Mouse (Mus musculus): ENCODE results near the gene Dstn. TPM values are rescaled to one million over a fixed set of nuclear protein-coding genes. Genes with fewer than 3 reads are reported as not detected.

The Dstn gene
- polyA plus RNA-seq, 1 experiment from 2014 or later: 479 TPM

DNA sequence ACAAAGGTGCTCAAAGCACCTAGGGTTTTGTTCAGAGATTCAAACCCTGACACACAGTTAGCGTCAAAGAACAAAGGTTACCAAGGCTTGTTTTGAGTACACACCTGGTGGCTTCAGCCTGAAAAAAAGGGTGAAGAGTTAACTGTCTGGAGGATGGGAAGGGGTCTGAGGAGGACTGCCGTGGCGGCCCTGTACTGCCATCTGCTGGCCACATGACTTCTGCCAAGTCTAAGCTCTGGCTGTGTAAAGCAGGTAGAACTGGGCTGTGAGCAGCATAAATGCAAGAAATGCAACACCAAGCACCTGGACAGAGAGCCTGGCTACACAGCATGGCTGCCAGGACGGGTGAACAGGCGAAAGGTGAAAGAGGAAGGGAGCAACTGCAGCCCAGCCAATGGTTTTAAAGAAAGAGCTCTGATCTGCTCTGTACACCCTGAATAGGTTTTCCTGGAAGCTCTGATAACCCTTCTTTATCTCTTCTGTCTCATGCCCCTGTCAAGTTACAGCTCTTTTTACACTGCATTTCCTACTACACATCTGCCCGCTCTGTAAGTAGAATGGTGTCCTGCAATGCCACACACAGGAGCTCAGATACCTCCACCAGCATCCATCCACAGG, 65.8 kb downstream of the Dstn start:
- no peaks in the 10 kb centered on the region for H3K9me3 ChIP-seq (ENCODE audit: control insufficient read depth, low read length)
- H3K36me3 ChIP-seq (ENCODE audit: control insufficient read depth, insufficient read depth, low read length): 0 out of 2 replicates have a peak, but pooled peaks cover 5% of the 10 kb centered on the region
- H3K4me1 ChIP-seq (ENCODE audit: control insufficient read depth, insufficient read depth, low read length): no peaks in the 10 kb centered on the region
- DNase-seq: peak; percentile 92
- H3K4me3 ChIP-seq (replicated peaks; ENCODE audit: low read depth, low read length): no peak overlapping the region
- H3K27me3 ChIP-seq (ENCODE audit: control insufficient read depth, insufficient read depth, low read length): no peaks in the 10 kb centered on the region
- 31% methylated on average over 6 of the region's 6 CpGs for WGBS
- H3K4me2 ChIP-seq (ENCODE audit: low read length): no peak overlapping the region
- ATAC-seq (ENCODE audit: low FRiP score, low TSS enrichment): peak; percentile 68; the same call in 1 of the 2 replicates
- no peak overlapping the region for H3K9ac ChIP-seq (replicated peaks; ENCODE audit: low read length)
- no peak overlapping the region for H3K27ac ChIP-seq (replicated peaks; ENCODE audit: low read depth, low read length)

DNA sequence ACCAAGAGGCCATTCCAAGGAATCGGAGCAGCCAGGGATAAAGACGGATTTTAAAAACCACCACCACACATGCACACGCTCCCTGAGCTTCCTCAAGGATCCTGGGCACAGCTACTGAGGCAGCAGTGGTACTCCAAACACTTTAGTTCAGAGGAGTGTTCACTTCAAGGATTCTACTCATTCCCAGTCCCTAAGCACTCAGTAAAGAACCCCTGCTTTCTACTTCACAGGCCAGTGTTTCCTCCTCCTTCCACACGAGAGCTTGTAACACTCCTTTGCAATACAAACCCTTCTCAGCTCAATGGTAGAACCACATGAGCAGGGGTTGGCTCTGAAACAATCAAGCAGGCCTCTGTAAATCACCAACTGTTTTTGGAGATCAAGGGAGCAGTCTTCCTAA, 67.0 kb downstream of the Dstn start:
- Histone ChIP-seq H3K9me3 (ENCODE audit: control insufficient read depth, low read length) (no peaks in the 10 kb centered on the region), H3K36me3 (ENCODE audit: control insufficient read depth, insufficient read depth, low read length) (0 out of 2 replicates have a peak, but pooled peaks cover 5% of the 10 kb centered on the region), H3K4me2 (ENCODE audit: low read length) (no peak overlapping the region), H3K4me1 (ENCODE audit: control insufficient read depth, insufficient read depth, low read length) (no peaks in the 10 kb centered on the region), H3K27me3 (ENCODE audit: control insufficient read depth, insufficient read depth, low read length) (no peaks in the 10 kb centered on the region), H3K27ac (replicated peaks; ENCODE audit: low read depth, low read length) (no peak overlapping the region), H3K9ac (replicated peaks; ENCODE audit: low read length) (no peak overlapping the region), H3K4me3 (replicated peaks; ENCODE audit: low read depth, low read length) (no peak overlapping the region)
- DNase-seq (no peak), ATAC-seq (ENCODE audit: low FRiP score, low TSS enrichment) (no peak)
- WGBS: 86% methylated on average over 4 of the region's 4 CpGs

DNA sequence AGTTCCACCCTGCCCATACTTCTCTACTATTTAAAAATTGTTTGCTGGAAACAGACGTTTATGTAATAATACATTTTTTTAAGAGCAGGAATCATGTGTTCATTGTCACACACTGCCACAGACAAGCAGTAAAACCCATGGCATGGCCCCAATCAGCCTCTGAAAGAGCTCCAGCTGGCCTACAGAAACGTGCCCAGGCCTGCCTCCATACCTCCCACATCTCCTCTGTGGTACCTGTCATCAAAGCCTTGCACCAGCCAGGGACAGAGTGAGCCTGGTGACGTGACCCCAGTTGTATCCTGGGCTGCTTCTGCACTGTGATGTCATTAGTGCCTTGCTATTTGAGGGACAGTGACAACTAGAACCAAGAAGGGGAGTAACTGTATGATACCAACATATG, 67.8 kb downstream of the Dstn start:
- ATAC-seq (ENCODE audit: low FRiP score, low TSS enrichment): no peak
- no peak overlapping the region for H3K4me2 ChIP-seq (ENCODE audit: low read length)

DNA sequence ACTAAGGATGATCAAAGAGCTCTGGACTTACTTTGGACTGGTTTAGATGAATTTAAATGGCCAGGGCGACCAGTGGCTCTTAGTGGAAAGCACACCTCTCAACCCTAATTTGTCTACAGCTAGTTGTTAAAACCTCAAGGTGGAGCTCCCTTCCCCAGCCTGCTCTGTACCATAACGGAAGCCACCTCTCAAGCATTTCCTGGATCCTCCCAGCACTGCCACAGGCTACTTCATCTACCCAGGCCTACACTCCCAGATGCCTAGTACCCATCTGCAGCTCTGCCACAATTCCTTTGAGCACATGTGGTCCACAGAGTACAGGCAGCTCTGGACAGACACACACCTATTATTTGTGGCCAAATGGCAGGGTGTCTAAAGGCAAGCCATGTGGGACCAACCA, 68.4 kb downstream of the Dstn start:
- no peak for ATAC-seq (ENCODE audit: low FRiP score, low TSS enrichment)
- H3K27me3 ChIP-seq (ENCODE audit: control insufficient read depth, insufficient read depth, low read length): no peaks in the 10 kb centered on the region
- 71% methylated on average over 2 of the region's 2 CpGs for WGBS
- no peaks in the 10 kb centered on the region for H3K9me3 ChIP-seq (ENCODE audit: control insufficient read depth, low read length)
- H3K4me2 ChIP-seq (ENCODE audit: low read length): no peak overlapping the region
- H3K4me3 ChIP-seq (replicated peaks; ENCODE audit: low read depth, low read length): no peak overlapping the region
- no peak overlapping the region for H3K27ac ChIP-seq (replicated peaks; ENCODE audit: low read depth, low read length)
- no peaks in the 10 kb centered on the region for H3K4me1 ChIP-seq (ENCODE audit: control insufficient read depth, insufficient read depth, low read length)
- no peak overlapping the region for H3K9ac ChIP-seq (replicated peaks; ENCODE audit: low read length)
- no peak for DNase-seq
- 0 out of 2 replicates have a peak, but pooled peaks cover 5% of the 10 kb centered on the region for H3K36me3 ChIP-seq (ENCODE audit: control insufficient read depth, insufficient read depth, low read length)

More for the DNA sequence above, 67.8 kb downstream of the Dstn start:
- H3K4me3 ChIP-seq (replicated peaks; ENCODE audit: low read depth, low read length): no peak overlapping the region
- 0 out of 2 replicates have a peak, but pooled peaks cover 5% of the 10 kb centered on the region for H3K36me3 ChIP-seq (ENCODE audit: control insufficient read depth, insufficient read depth, low read length)
- no peaks in the 10 kb centered on the region for H3K9me3 ChIP-seq (ENCODE audit: control insufficient read depth, low read length)
- H3K4me1 ChIP-seq (ENCODE audit: control insufficient read depth, insufficient read depth, low read length): no peaks in the 10 kb centered on the region
- no peak overlapping the region for H3K9ac ChIP-seq (replicated peaks; ENCODE audit: low read length)
- H3K27me3 ChIP-seq (ENCODE audit: control insufficient read depth, insufficient read depth, low read length): no peaks in the 10 kb centered on the region
- 58% methylated on average over 3 of the region's 3 CpGs for WGBS
- no peak for DNase-seq
- no peak overlapping the region for H3K27ac ChIP-seq (replicated peaks; ENCODE audit: low read depth, low read length)

DNA sequence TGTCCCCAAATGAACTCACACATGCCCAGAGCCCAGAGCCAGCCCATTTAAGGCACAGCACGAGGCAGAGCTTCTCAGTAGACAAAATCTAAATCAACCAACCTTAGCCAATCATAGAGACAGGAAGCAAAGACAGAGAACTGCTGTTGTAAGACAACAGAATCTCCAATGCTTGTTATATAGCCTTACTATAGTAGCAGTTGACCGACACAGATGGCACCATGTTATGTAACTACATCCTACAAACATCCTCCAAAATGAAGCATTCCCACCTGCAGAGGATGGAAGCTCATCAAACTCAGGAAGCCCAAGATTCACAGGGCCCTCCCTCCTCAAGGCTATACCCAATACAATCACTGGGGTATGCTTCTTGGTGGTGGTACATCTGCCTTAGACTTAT, 72.4 kb downstream of the Dstn start:
- Histone ChIP-seq H3K4me1 (ENCODE audit: control insufficient read depth, insufficient read depth, low read length) (no peaks in the 10 kb centered on the region), H3K27me3 (ENCODE audit: control insufficient read depth, insufficient read depth, low read length) (no peaks in the 10 kb centered on the region), H3K9ac (replicated peaks; ENCODE audit: low read length) (no peak overlapping the region), H3K27ac (replicated peaks; ENCODE audit: low read depth, low read length) (no peak overlapping the region), H3K4me2 (ENCODE audit: low read length) (no peak overlapping the region), H3K9me3 (ENCODE audit: control insufficient read depth, low read length) (no peaks in the 10 kb centered on the region), H3K4me3 (replicated peaks; ENCODE audit: low read depth, low read length) (no peak overlapping the region), H3K36me3 (ENCODE audit: control insufficient read depth, insufficient read depth, low read length) (0 out of 2 replicates have a peak, but pooled peaks cover 5% of the 10 kb centered on the region)
- DNase-seq (no peak), ATAC-seq (ENCODE audit: low FRiP score, low TSS enrichment) (no peak)
- 83% methylated on average over 2 of the region's 2 CpGs for WGBS

DNA sequence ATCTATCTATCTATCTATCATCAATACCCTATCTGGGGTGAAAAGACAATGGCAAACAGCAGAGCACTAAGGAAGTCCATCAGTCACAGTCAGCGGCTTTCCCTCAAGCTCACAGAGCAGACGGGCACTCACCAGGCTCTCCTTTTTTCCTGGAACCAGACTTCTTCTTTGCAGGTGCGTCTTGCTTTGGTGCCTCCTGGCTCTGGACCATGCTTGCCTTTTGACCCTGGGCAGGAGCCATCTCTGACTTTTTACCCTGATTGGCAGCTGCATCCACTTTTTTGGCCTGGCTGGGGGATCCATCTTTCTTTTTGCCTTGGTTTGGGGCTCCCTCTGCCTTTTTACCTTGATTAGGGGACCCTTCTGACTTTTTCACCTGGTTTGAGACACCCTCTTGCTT, 72.9 kb downstream of the Dstn start:
- H3K9me3 ChIP-seq (ENCODE audit: control insufficient read depth, low read length): no peaks in the 10 kb centered on the region
- no peak for ATAC-seq (ENCODE audit: low FRiP score, low TSS enrichment)
- DNase-seq: no peak
- no peak overlapping the region for H3K4me3 ChIP-seq (replicated peaks; ENCODE audit: low read depth, low read length)
- no peak overlapping the region for H3K9ac ChIP-seq (replicated peaks; ENCODE audit: low read length)
- H3K27me3 ChIP-seq (ENCODE audit: control insufficient read depth, insufficient read depth, low read length): no peaks in the 10 kb centered on the region
- no peak overlapping the region for H3K4me2 ChIP-seq (ENCODE audit: low read length)
- 94% methylated on average over 3 of the region's 3 CpGs for WGBS
- no peak overlapping the region for H3K27ac ChIP-seq (replicated peaks; ENCODE audit: low read depth, low read length)
- no peaks in the 10 kb centered on the region for H3K4me1 ChIP-seq (ENCODE audit: control insufficient read depth, insufficient read depth, low read length)
- H3K36me3 ChIP-seq (ENCODE audit: control insufficient read depth, insufficient read depth, low read length): 0 out of 2 replicates have a peak, but pooled peaks cover 5% of the 10 kb centered on the region

DNA sequence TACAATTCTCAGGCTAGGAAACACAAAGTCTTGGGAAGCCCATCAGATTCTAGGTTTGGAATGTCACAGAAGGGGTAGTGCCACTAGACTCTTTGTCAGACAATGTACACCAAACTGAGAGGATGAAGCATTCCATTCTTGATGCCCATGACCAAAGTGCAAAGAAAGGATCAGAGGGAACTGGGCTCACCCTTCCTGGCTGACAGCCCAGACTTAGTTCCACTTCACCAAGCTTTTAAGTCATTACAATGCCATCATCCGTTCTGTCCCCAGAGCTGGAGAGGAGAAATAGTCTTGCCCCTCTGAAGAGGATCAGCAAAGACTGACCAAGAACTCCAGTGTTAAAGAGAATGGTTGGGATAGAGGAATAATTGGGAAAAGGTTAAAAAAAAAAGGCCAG, 75.9 kb downstream of the Dstn start:
- no peaks in the 10 kb centered on the region for H3K4me1 ChIP-seq (ENCODE audit: control insufficient read depth, insufficient read depth, low read length)
- H3K27ac ChIP-seq (replicated peaks; ENCODE audit: low read depth, low read length): no peak overlapping the region
- no peak overlapping the region for H3K4me2 ChIP-seq (ENCODE audit: low read length)
- no peaks in the 10 kb centered on the region for H3K36me3 ChIP-seq (ENCODE audit: control insufficient read depth, insufficient read depth, low read length)
- no peak overlapping the region for H3K4me3 ChIP-seq (replicated peaks; ENCODE audit: low read depth, low read length)
- peak; percentile 25 for DNase-seq
- H3K9ac ChIP-seq (replicated peaks; ENCODE audit: low read length): no peak overlapping the region
- no peaks in the 10 kb centered on the region for H3K9me3 ChIP-seq (ENCODE audit: control insufficient read depth, low read length)
- H3K27me3 ChIP-seq (ENCODE audit: control insufficient read depth, insufficient read depth, low read length): no peaks in the 10 kb centered on the region
- ATAC-seq (ENCODE audit: low FRiP score, low TSS enrichment): no peak
- 0% methylated on average over 1 of the region's 1 CpGs for WGBS

DNA sequence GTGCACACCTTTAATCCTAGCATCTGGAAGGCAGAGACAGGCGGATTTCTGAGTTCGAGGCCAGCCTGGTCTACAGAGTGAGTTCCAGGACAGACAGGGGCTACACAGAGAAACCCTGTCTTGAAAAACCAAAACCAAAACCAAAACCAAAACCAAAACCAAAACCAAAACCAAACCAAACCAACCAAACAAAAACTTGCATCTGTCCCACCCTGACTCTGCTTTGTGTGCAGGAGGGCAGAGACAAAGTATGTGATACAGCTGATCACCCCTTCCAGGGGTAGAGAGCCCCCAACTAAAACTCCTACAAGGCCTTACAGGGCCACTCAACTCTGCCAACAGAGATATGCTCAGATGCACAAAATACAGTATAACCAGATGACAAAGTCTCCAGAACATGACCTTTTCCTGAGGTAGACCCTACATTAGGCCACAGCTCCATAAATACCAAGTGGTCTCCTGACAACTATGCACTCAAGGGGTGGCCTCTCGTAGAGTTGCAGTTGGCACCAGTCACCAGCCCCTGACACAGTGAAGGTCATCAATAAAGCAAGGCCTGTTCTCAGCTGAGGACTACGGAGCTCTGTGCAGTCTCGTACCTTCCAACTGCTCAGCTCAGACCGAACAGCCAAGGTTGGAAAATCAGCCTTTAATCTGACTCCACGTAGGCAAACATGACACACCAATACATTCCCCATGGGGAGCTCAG, 77.0 kb downstream of the Dstn start:
- ATAC-seq (ENCODE audit: low FRiP score, low TSS enrichment): no peak
- WGBS: 92% methylated on average over 7 of the region's 7 CpGs

More for the DNA sequence above, 77.0 kb downstream of the Dstn start:
- H3K4me3 ChIP-seq (replicated peaks; ENCODE audit: low read depth, low read length): no peak overlapping the region
- no peak overlapping the region for H3K4me2 ChIP-seq (ENCODE audit: low read length)
- no peaks in the 10 kb centered on the region for H3K9me3 ChIP-seq (ENCODE audit: control insufficient read depth, low read length)
- H3K9ac ChIP-seq (replicated peaks; ENCODE audit: low read length): no peak overlapping the region
- no peaks in the 10 kb centered on the region for H3K4me1 ChIP-seq (ENCODE audit: control insufficient read depth, insufficient read depth, low read length)
- H3K27me3 ChIP-seq (ENCODE audit: control insufficient read depth, insufficient read depth, low read length): no peaks in the 10 kb centered on the region
- no peaks in the 10 kb centered on the region for H3K36me3 ChIP-seq (ENCODE audit: control insufficient read depth, insufficient read depth, low read length)
- H3K27ac ChIP-seq (replicated peaks; ENCODE audit: low read depth, low read length): no peak overlapping the region
- DNase-seq: no peak
